Mouse (Mus musculus): Measurements from ENCODE around the gene Mgat5.

Mgat5 gene

GRCm38 (mm10) chr1:127217665-127218064 is 12.8 kb downstream of the Mgat5 start:
- DNase-seq (ENCODE audit: low spot score): no peak

GRCm38 (mm10) chr1:127218182-127218581 is 13.4 kb downstream of the Mgat5 start:
- DNase-seq (ENCODE audit: low spot score): no peak

GRCm38 (mm10) chr1:127219161-127219560 is 14.3 kb downstream of the Mgat5 start:
- DNase-seq (ENCODE audit: low spot score): no peak

GRCm38 (mm10) chr1:127219621-127220020 is 14.8 kb downstream of the Mgat5 start:
- DNase-seq (ENCODE audit: low spot score): no peak

- no peak for DNase-seq (ENCODE audit: low spot score)
Observed at GRCm38 (mm10) chr1:127221998-127222736, 17.4 kb downstream of the Mgat5 start.

GRCm38 (mm10) chr1:127225060-127225459 is 20.2 kb downstream of the Mgat5 start:
- DNase-seq (ENCODE audit: low spot score): no peak

GRCm38 (mm10) chr1:127229011-127229410 is 24.2 kb downstream of the Mgat5 start:
- no peak for DNase-seq (ENCODE audit: low spot score)

- DNase-seq (ENCODE audit: low spot score): no peak
Observed at GRCm38 (mm10) chr1:127230468-127230867, 25.7 kb downstream of the Mgat5 start.

- DNase-seq (ENCODE audit: low spot score): no peak
Observed at GRCm38 (mm10) chr1:127233191-127233651, 28.4 kb downstream of the Mgat5 start.

GRCm38 (mm10) chr1:127235157-127235556 is 30.3 kb downstream of the Mgat5 start:
- no peak for DNase-seq (ENCODE audit: low spot score)

GRCm38 (mm10) chr1:127236396-127236795 is 31.6 kb downstream of the Mgat5 start:
- no peak for DNase-seq (ENCODE audit: low spot score)

- DNase-seq (ENCODE audit: low spot score): no peak
Observed at GRCm38 (mm10) chr1:127238871-127239314, 34.1 kb downstream of the Mgat5 start.

- no peak for DNase-seq (ENCODE audit: low spot score)
Observed at GRCm38 (mm10) chr1:127239914-127240313, 35.1 kb downstream of the Mgat5 start.

GRCm38 (mm10) chr1:127242151-127242887 is 37.5 kb downstream of the Mgat5 start:
- no peak for DNase-seq (ENCODE audit: low spot score)

- DNase-seq (ENCODE audit: low spot score): no peak
Observed at GRCm38 (mm10) chr1:127242888-127243588, 38.2 kb downstream of the Mgat5 start.

GRCm38 (mm10) chr1:127244054-127244770 is 39.4 kb downstream of the Mgat5 start:
- DNase-seq (ENCODE audit: low spot score): no peak

GRCm38 (mm10) chr1:127246158-127246557 is 41.3 kb downstream of the Mgat5 start:
- DNase-seq (ENCODE audit: low spot score): no peak

GRCm38 (mm10) chr1:127248433-127248832 is 43.6 kb downstream of the Mgat5 start:
- DNase-seq (ENCODE audit: low spot score): no peak

GRCm38 (mm10) chr1:127249621-127250020 is 44.8 kb downstream of the Mgat5 start:
- no peak for DNase-seq (ENCODE audit: low spot score)

- no peak for DNase-seq (ENCODE audit: low spot score)
Observed at GRCm38 (mm10) chr1:127250313-127250712, 45.5 kb downstream of the Mgat5 start.

- no peak for DNase-seq (ENCODE audit: low spot score)
Observed at GRCm38 (mm10) chr1:127251751-127252150, 46.9 kb downstream of the Mgat5 start.

GRCm38 (mm10) chr1:127257005-127257404 is 52.2 kb downstream of the Mgat5 start:
- DNase-seq (ENCODE audit: low spot score): no peak

All from layer of hippocampus, adult 9-10 months (tissue).